Mouse (Mus musculus) brain, embryonic 14.5 days (tissue): Measurements from ENCODE around the gene B3gnt2.

Experiments
- CTCF ChIP-seq: fragments of 200-500 bp; IDR thresholded peaks from 2 replicates; pipeline ENCODE4 v1.5.1; 2012; ENCODE audit warnings: inconsistent platforms, mild to moderate bottlenecking, moderate library complexity, borderline replicate concordance; ENCODE audit not compliant: insufficient read depth, insufficient read length; ENCODE audit errors: extremely low read depth
- POLR2A ChIP-seq: fragments of 200-500 bp; IDR thresholded peaks from 2 replicates; pipeline ENCODE4 v1.6.1; 2012; ENCODE audit warnings: mild to moderate bottlenecking, inconsistent platforms, borderline replicate concordance; ENCODE audit not compliant: poor library complexity, insufficient read depth, insufficient read length, severe bottlenecking; ENCODE audit errors: extremely low read depth

DNA sequence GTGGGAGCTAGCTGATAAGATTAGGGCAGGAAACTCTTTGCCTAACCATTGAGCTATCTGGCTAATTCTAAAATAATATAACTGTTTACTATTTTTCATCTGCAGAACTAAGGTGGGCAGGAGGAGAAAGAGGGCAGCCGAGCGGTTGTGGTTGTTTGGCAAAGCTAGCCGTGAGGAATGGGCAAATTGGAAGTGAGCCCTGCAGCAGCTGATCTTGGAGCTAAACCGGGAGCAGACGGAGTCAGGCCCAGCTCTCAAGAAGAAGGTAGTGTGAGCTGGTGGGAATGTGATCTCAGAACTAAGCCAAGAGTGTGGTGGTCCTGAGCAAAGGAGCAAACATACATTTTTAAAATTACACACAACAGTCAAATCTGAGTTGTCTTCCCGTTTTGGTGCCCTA, 126.8 kb downstream of the B3gnt2 start:
- TF ChIP-seq CTCF (no peak), POLR2A (no peak)
